Mouse (Mus musculus) gastrocnemius, adult 8-10 months (tissue): ENCODE data around the gene Cables2. TPM values are rescaled to one million over a fixed set of nuclear protein-coding genes. Genes with fewer than 3 reads are reported as not detected.

Experiments
- DNase-seq, 2 experiments: peaks; one replicate each; pipeline ENCODE4 v3.0.0; 2022; ENCODE audit warnings: low spot score in 2 of 2
- total RNA-seq, 4 experiments: library from RNA; stranded (reverse); gene quantifications; 2 replicates each; pipeline ENCODE4 v1.2.4; 2022

Cables2 gene
- total RNA-seq, 4 experiments from 2014 or later = 8.1 to 10.8 (median 9.0) TPM

GRCm38 (mm10) chr2:180227262-180228059 lies 45.8 kb downstream of the Cables2 start:
- DNase-seq = peak in 1 of 2 experiments; percentile 49

GRCm38 (mm10) chr2:180225762-180226378 lies 47.4 kb downstream of the Cables2 start, which contains the start of gene Lama5:
Gene Lama5, minus strand, starts transcription at chr2:180225859.
- peak; percentile 54 to 59 for DNase-seq

GRCm38 (mm10) chr2:180225044-180225761 lies 48.1 kb downstream of the Cables2 start:
- no peak for DNase-seq

- no peak for DNase-seq
Measured at GRCm38 (mm10) chr2:180224647-180225043, 48.7 kb downstream of the Cables2 start.

- DNase-seq = no peak
Measured at GRCm38 (mm10) chr2:180222250-180222649, 51.0 kb downstream of the Cables2 start.

- no peak for DNase-seq
Measured at GRCm38 (mm10) chr2:180221051-180221450, 52.2 kb downstream of the Cables2 start.

GRCm38 (mm10) chr2:180220165-180220564 lies 53.1 kb downstream of the Cables2 start:
- no peak for DNase-seq

GRCm38 (mm10) chr2:180219145-180219943 lies 54.0 kb downstream of the Cables2 start:
- DNase-seq = no peak

- DNase-seq = no peak
Measured at GRCm38 (mm10) chr2:180218677-180219076, 54.6 kb downstream of the Cables2 start.

GRCm38 (mm10) chr2:180218241-180218640 lies 55.1 kb downstream of the Cables2 start:
- no peak for DNase-seq

- peak; percentile 93 to 96 for DNase-seq
Measured at GRCm38 (mm10) chr2:180217587-180217986, 55.7 kb downstream of the Cables2 start.

- DNase-seq = no peak
Measured at GRCm38 (mm10) chr2:180216921-180217320, 56.4 kb downstream of the Cables2 start.

GRCm38 (mm10) chr2:180215951-180216350 lies 57.3 kb downstream of the Cables2 start:
- DNase-seq = no peak

GRCm38 (mm10) chr2:180215011-180215461 lies 58.3 kb downstream of the Cables2 start:
- DNase-seq = no peak

- no peak for DNase-seq
Measured at GRCm38 (mm10) chr2:180214352-180214978, 58.8 kb downstream of the Cables2 start.

- no peak for DNase-seq
Measured at GRCm38 (mm10) chr2:180212255-180212654, 61.0 kb downstream of the Cables2 start.

- DNase-seq = no peak
Measured at GRCm38 (mm10) chr2:180208976-180209375, 64.3 kb downstream of the Cables2 start.
